Mouse (Mus musculus): ENCODE results near the gene Tent5a. TPM values are rescaled to one million over a fixed set of nuclear protein-coding genes. Genes with fewer than 3 reads are reported as not detected.
A peak's percentile ranks its signal among the peaks of the same experiment; 100 is the strongest.

Tent5a gene
- polyA plus RNA-seq (2014; fragmentation: Nextera tagmentation; extraction: Ambion mirVana), result 2.5 TPM in 2 replicates

- under 1% methylated on average over 72 of the region's 72 CpGs for WGBS
- 0 out of 2 replicates have a peak within 1 kb of the TSS, but pooled peaks have one; percentile 33 for H3K27ac ChIP-seq (ENCODE audit: low read depth, low read length)
Measured at GRCm38 (mm10) chr9:85327242-85328211, at the start of gene Tent5a. TSS of gene Tent5a (minus strand) at chr9:85327348.

GRCm38 (mm10) chr9:85376643-85377307, 49.6 kb upstream of the Tent5a start:
- Histone ChIP-seq H3K36me3 (ENCODE audit: control insufficient read depth, insufficient read depth, low read length) (no peaks in the 10 kb centered on the region), H3K27ac (ENCODE audit: low read depth, low read length) (no peak overlapping the region), H3K9me3 (replicated peaks; ENCODE audit: control insufficient read depth, low read length) (no peaks in the 10 kb centered on the region), H3K27me3 (replicated peaks; ENCODE audit: control insufficient read depth, insufficient read depth, low read length) (no peaks in the 10 kb centered on the region), H3K9ac (ENCODE audit: low read length) (no peak overlapping the region), H3K4me3 (ENCODE audit: low read depth, low read length) (no peak overlapping the region), H3K4me1 (ENCODE audit: control insufficient read depth, insufficient read depth, low read length) (no peaks in the 10 kb centered on the region), H3K4me2 (ENCODE audit: low read length) (no peak overlapping the region)
- DNase-seq (ENCODE audit: low spot score) (no peak), ATAC-seq (no peak)
- WGBS, result 79% methylated on average over 3 of the region's 3 CpGs

More at GRCm38 (mm10) chr9:85327242-85328211, at the start of gene Tent5a:
- no peaks in the 10 kb centered on the region for H3K36me3 ChIP-seq (ENCODE audit: control insufficient read depth, insufficient read depth, low read length)
- H3K4me3 ChIP-seq (ENCODE audit: low read depth, low read length), result peak within 1 kb of the TSS; percentile 62
- H3K27me3 ChIP-seq (replicated peaks; ENCODE audit: control insufficient read depth, insufficient read depth, low read length), result peaks cover 7% of the 10 kb centered on the region; the same call in 1 of the 2 replicates
- DNase-seq (ENCODE audit: low spot score) (peak; percentile 85), ATAC-seq (peak; percentile 90)
- peak within 1 kb of the TSS; percentile 93 for H3K4me2 ChIP-seq (ENCODE audit: low read length)
- peaks cover 3% of the 10 kb centered on the region; the same call in 1 of the 2 replicates for H3K4me1 ChIP-seq (ENCODE audit: control insufficient read depth, insufficient read depth, low read length)
- H3K9ac ChIP-seq (ENCODE audit: low read length), result peak within 1 kb of the TSS; percentile 58
- H3K9me3 ChIP-seq (replicated peaks; ENCODE audit: control insufficient read depth, low read length), result no peaks in the 10 kb centered on the region

DNA sequence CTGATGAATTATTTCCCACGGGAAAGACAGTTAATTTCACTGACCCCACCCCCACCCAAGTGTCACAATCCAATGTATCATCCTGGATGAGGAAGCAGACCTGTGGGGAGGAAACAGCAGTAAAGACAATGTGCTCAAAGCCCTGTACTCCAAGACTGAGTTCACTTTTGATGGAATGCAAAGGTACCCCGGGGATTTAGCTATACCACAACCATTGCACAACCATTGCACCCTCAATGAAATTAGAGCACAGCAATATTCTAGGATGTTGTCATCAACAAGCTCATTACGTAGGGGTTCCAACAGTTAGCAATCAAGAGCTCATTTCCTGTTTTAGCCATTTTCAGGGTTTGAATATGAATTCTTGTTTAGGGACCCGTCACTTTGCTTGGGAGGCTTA, 48.0 kb upstream of the Tent5a start:
- Histone ChIP-seq H3K27me3 (replicated peaks; ENCODE audit: control insufficient read depth, insufficient read depth, low read length) (no peaks in the 10 kb centered on the region), H3K9ac (ENCODE audit: low read length) (no peak overlapping the region), H3K4me2 (ENCODE audit: low read length) (no peak overlapping the region), H3K36me3 (ENCODE audit: control insufficient read depth, insufficient read depth, low read length) (no peaks in the 10 kb centered on the region), H3K27ac (ENCODE audit: low read depth, low read length) (no peak overlapping the region), H3K9me3 (replicated peaks; ENCODE audit: control insufficient read depth, low read length) (no peaks in the 10 kb centered on the region), H3K4me3 (ENCODE audit: low read depth, low read length) (no peak overlapping the region), H3K4me1 (ENCODE audit: control insufficient read depth, insufficient read depth, low read length) (no peaks in the 10 kb centered on the region)
- ATAC-seq (no peak), DNase-seq (ENCODE audit: low spot score) (no peak)
- WGBS, result 89% methylated on average over 4 of the region's 4 CpGs

DNA sequence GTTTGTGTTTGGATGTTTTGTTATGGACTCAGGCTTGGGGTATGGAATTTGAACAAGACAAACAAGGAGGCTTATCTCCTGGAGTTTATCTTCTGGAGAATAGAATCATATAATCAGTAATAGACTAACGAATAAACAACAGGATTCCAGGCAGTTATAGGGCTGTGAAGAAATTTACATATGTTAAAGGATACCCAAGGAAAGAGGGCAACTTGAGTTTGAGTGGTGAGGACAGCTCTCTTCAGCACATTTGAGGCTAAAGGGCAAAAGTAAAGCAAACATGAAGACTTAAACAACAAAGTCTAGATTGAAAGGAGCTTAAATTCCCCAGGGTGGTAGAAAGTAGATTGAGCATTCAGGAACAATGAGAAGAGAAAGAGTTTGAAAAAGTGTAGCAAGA, 44.9 kb upstream of the Tent5a start:
- no peak for DNase-seq (ENCODE audit: low spot score)
- Histone ChIP-seq H3K27me3 (replicated peaks; ENCODE audit: control insufficient read depth, insufficient read depth, low read length) (no peaks in the 10 kb centered on the region), H3K4me1 (ENCODE audit: control insufficient read depth, insufficient read depth, low read length) (no peaks in the 10 kb centered on the region), H3K4me2 (ENCODE audit: low read length) (no peak overlapping the region), H3K9me3 (replicated peaks; ENCODE audit: control insufficient read depth, low read length) (no peaks in the 10 kb centered on the region), H3K27ac (ENCODE audit: low read depth, low read length) (no peak overlapping the region), H3K9ac (ENCODE audit: low read length) (no peak overlapping the region), H3K4me3 (ENCODE audit: low read depth, low read length) (no peak overlapping the region), H3K36me3 (ENCODE audit: control insufficient read depth, insufficient read depth, low read length) (no peaks in the 10 kb centered on the region)
- 67% methylated on average over 1 of the region's 1 CpGs for WGBS
- no peak for ATAC-seq

GRCm38 (mm10) chr9:85369512-85369911, 42.4 kb upstream of the Tent5a start:
- no peak overlapping the region for H3K4me2 ChIP-seq (ENCODE audit: low read length)
- no peak overlapping the region for H3K9ac ChIP-seq (ENCODE audit: low read length)
- H3K27me3 ChIP-seq (replicated peaks; ENCODE audit: control insufficient read depth, insufficient read depth, low read length), result no peaks in the 10 kb centered on the region
- ATAC-seq (no peak), DNase-seq (ENCODE audit: low spot score) (no peak)
- no peaks in the 10 kb centered on the region for H3K36me3 ChIP-seq (ENCODE audit: control insufficient read depth, insufficient read depth, low read length)
- no peaks in the 10 kb centered on the region for H3K4me1 ChIP-seq (ENCODE audit: control insufficient read depth, insufficient read depth, low read length)
- 92% methylated on average over 5 of the region's 5 CpGs for WGBS
- H3K9me3 ChIP-seq (replicated peaks; ENCODE audit: control insufficient read depth, low read length), result no peaks in the 10 kb centered on the region
- no peak overlapping the region for H3K4me3 ChIP-seq (ENCODE audit: low read depth, low read length)
- no peak overlapping the region for H3K27ac ChIP-seq (ENCODE audit: low read depth, low read length)

- no peaks in the 10 kb centered on the region for H3K9me3 ChIP-seq (replicated peaks; ENCODE audit: control insufficient read depth, low read length)
- no peaks in the 10 kb centered on the region for H3K27me3 ChIP-seq (replicated peaks; ENCODE audit: control insufficient read depth, insufficient read depth, low read length)
- H3K27ac ChIP-seq (ENCODE audit: low read depth, low read length), result no peak overlapping the region
- no peak overlapping the region for H3K4me3 ChIP-seq (ENCODE audit: low read depth, low read length)
- no peak overlapping the region for H3K4me2 ChIP-seq (ENCODE audit: low read length)
- H3K36me3 ChIP-seq (ENCODE audit: control insufficient read depth, insufficient read depth, low read length), result no peaks in the 10 kb centered on the region
- DNase-seq (ENCODE audit: low spot score) (no peak), ATAC-seq (no peak)
- H3K4me1 ChIP-seq (ENCODE audit: control insufficient read depth, insufficient read depth, low read length), result no peaks in the 10 kb centered on the region
- no peak overlapping the region for H3K9ac ChIP-seq (ENCODE audit: low read length)
- WGBS, result 87% methylated on average over 7 of the region's 7 CpGs
Measured at GRCm38 (mm10) chr9:85357154-85357860, 30.2 kb upstream of the Tent5a start.

- no peaks in the 10 kb centered on the region for H3K9me3 ChIP-seq (replicated peaks; ENCODE audit: control insufficient read depth, low read length)
- H3K27me3 ChIP-seq (replicated peaks; ENCODE audit: control insufficient read depth, insufficient read depth, low read length), result no peaks in the 10 kb centered on the region
- no peaks in the 10 kb centered on the region for H3K4me1 ChIP-seq (ENCODE audit: control insufficient read depth, insufficient read depth, low read length)
- DNase-seq (ENCODE audit: low spot score) (no peak), ATAC-seq (no peak)
- no peak overlapping the region for H3K4me2 ChIP-seq (ENCODE audit: low read length)
- no peaks in the 10 kb centered on the region for H3K36me3 ChIP-seq (ENCODE audit: control insufficient read depth, insufficient read depth, low read length)
- no peak overlapping the region for H3K4me3 ChIP-seq (ENCODE audit: low read depth, low read length)
- 59% methylated on average over 5 of the region's 5 CpGs for WGBS
- H3K9ac ChIP-seq (ENCODE audit: low read length), result no peak overlapping the region
- no peak overlapping the region for H3K27ac ChIP-seq (ENCODE audit: low read depth, low read length)
Measured at GRCm38 (mm10) chr9:85355559-85355958, 28.4 kb upstream of the Tent5a start.

DNA sequence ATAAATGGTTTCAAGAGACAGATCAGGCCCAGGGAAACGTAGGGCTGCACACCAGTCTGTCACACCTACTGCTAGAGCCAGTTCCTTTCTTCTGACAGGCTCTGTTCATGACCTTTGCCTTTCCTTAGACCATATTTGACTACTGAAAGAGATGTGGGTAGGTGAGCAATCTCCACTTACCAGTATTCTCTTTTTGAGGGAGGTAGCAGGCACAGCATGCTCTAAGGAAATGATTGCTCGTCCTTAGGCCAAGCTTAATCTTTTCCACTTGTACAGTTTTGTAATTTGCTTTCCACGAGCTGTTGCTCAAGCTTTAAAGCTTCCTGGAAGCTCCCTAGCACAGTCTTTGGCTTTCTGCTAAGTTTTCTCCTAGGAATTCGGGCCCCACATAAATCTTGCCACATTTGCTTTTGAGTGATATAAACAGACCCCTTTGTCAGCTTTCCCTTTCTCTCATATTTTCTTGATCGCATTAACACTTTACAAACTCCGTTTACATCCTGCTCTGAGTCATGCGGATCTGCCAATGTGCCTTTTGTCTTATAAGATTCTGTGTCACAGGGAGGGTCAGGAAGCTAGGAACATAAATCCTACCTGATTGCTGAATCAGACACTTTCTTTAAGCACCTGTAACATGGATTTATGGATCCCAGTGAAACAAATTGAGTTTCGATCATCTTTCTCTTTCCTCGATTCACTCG, 20.8 kb upstream of the Tent5a start:
- H3K36me3 ChIP-seq (ENCODE audit: control insufficient read depth, insufficient read depth, low read length), result no peaks in the 10 kb centered on the region
- H3K9ac ChIP-seq (ENCODE audit: low read length), result no peak overlapping the region
- DNase-seq (ENCODE audit: low spot score) (no peak), ATAC-seq (no peak)
- H3K4me1 ChIP-seq (ENCODE audit: control insufficient read depth, insufficient read depth, low read length), result no peaks in the 10 kb centered on the region
- H3K27me3 ChIP-seq (replicated peaks; ENCODE audit: control insufficient read depth, insufficient read depth, low read length), result no peaks in the 10 kb centered on the region
- no peaks in the 10 kb centered on the region for H3K9me3 ChIP-seq (replicated peaks; ENCODE audit: control insufficient read depth, low read length)
- H3K4me2 ChIP-seq (ENCODE audit: low read length), result no peak overlapping the region
- H3K27ac ChIP-seq (ENCODE audit: low read depth, low read length), result no peak overlapping the region
- no peak overlapping the region for H3K4me3 ChIP-seq (ENCODE audit: low read depth, low read length)
- WGBS, result 86% methylated on average over 10 of the region's 10 CpGs
